8 mouse cellular contexts compared by ENCODE assay signal in genomic region chr17:43801077-43801476, GRCm38 (mm10). TPM values are rescaled to one million over a fixed set of nuclear protein-coding genes. Genes with fewer than 3 reads are reported as not detected.
DNase-seq lines count a peak whose midpoint lies in the region; ATAC-seq and TF ChIP-seq lines count a peak whose summit lies in the region.

Gene Rcan2 (plus strand): TSS chr17:43801351.

- peaks cover 4% of the 10 kb centered on the region; the same call in 1 of the 2 replicates for H3K4me1 ChIP-seq in forebrain, embryonic 12.5 days
- peaks cover 42% of the 10 kb centered on the region for H3K4me1 ChIP-seq in heart, embryonic 15.5 days (replicated peaks)
- peaks cover 5% of the 10 kb centered on the region; the same call in 1 of the 2 replicates for H3K4me1 ChIP-seq in liver, embryonic 12.5 days
- H3K4me1 ChIP-seq in testis, adult 2 months (ENCODE audit: control insufficient read depth, insufficient read depth, low read length) = peaks cover 7% of the 10 kb centered on the region

- H3K4me2 ChIP-seq in forebrain, embryonic 12.5 days = peak within 1 kb of the TSS; percentile 93
- H3K4me2 ChIP-seq in heart, embryonic 15.5 days = peak within 1 kb of the TSS; percentile 87
- peak within 1 kb of the TSS; percentile 69 for H3K4me2 ChIP-seq in liver, embryonic 12.5 days

- TF ChIP-seq POLR2A in testis, adult 2 months (IDR thresholded peaks at IDR 0.05; ENCODE audit: control insufficient read depth, low read depth, low read length) = no peak

- peak within 1 kb of the TSS; percentile 71 for H3K9ac ChIP-seq in forebrain, embryonic 12.5 days
- H3K9ac ChIP-seq in heart, embryonic 15.5 days = peak within 1 kb of the TSS; percentile 86
- H3K9ac ChIP-seq in liver, embryonic 12.5 days = 0 out of 2 replicates have a peak within 1 kb of the TSS, but pooled peaks have one; percentile 12

- WGBS in forebrain, embryonic 12.5 days = 2% methylated on average over 7 of the region's 7 CpGs
- WGBS in heart, embryonic 15.5 days = 2% methylated on average over 7 of the region's 7 CpGs
- 2% methylated on average over 7 of the region's 7 CpGs for WGBS in liver, embryonic 12.5 days (ENCODE audit: insufficient replicate concordance)

- peak; percentile 34 to 42 for DNase-seq in B cell, adult 2 months
- peak; percentile 54 for DNase-seq in c-Kit-positive CD71-negative TER-119-negative erythroid progenitor cells, embryonic 14.5 days (ENCODE audit: low read depth)
- peak; percentile 79 for DNase-seq in kidney, postnatal 10 days
- peak; percentile 37 for DNase-seq in neural tube, embryonic 10.5 days (ENCODE audit: extremely low spot score, low spot score)

- H3K9me3 ChIP-seq in forebrain, embryonic 12.5 days = no peaks in the 10 kb centered on the region
- H3K9me3 ChIP-seq in heart, embryonic 15.5 days (replicated peaks) = no peaks in the 10 kb centered on the region
- no peaks in the 10 kb centered on the region for H3K9me3 ChIP-seq in liver, embryonic 12.5 days (replicated peaks)

- TF ChIP-seq CTCF in testis, adult 2 months (IDR thresholded peaks at IDR 0.05; ENCODE audit: control insufficient read depth, insufficient read depth, insufficient replicate concordance, low read depth, low read length) = peak; percentile 35; the same call in 1 of the 2 replicates

- H3K27ac ChIP-seq in forebrain, embryonic 12.5 days = no peak within 1 kb of the TSS
- H3K27ac ChIP-seq in heart, embryonic 15.5 days = peak within 1 kb of the TSS; percentile 83
- no peak within 1 kb of the TSS for H3K27ac ChIP-seq in liver, embryonic 12.5 days
- H3K27ac ChIP-seq in testis, adult 2 months (ENCODE audit: control insufficient read depth, insufficient read depth, low read depth, low read length) = no peak within 1 kb of the TSS

- peak; percentile 80; the same call in 1 of the 2 replicates for ATAC-seq in forebrain, embryonic 12.5 days (ENCODE audit: low FRiP score)
- ATAC-seq in heart, embryonic 15.5 days (replicated peaks; ENCODE audit: insufficient number of reproducible peaks, insufficient read depth, low FRiP score, low read depth) = peak; percentile 74
- ATAC-seq in liver, embryonic 12.5 days = 0 out of 2 replicates have a peak, but pooled peaks have one; percentile 60

- no peaks in the 10 kb centered on the region for H3K36me3 ChIP-seq in forebrain, embryonic 12.5 days (replicated peaks)
- no peaks in the 10 kb centered on the region for H3K36me3 ChIP-seq in heart, embryonic 15.5 days
- H3K36me3 ChIP-seq in liver, embryonic 12.5 days = no peaks in the 10 kb centered on the region
- no peaks in the 10 kb centered on the region for H3K36me3 ChIP-seq in testis, adult 2 months (ENCODE audit: control insufficient read depth, insufficient read depth, low read length)

- H3K4me3 ChIP-seq in forebrain, embryonic 12.5 days (replicated peaks) = peak within 1 kb of the TSS; percentile 69
- peak within 1 kb of the TSS; percentile 79 for H3K4me3 ChIP-seq in heart, embryonic 15.5 days
- H3K4me3 ChIP-seq in liver, embryonic 12.5 days = peak within 1 kb of the TSS; percentile 53
- H3K4me3 ChIP-seq in testis, adult 2 months (ENCODE audit: control insufficient read depth, low read depth, low read length) = peak within 1 kb of the TSS; percentile 57

- H3K27me3 ChIP-seq in forebrain, embryonic 12.5 days = peaks cover 9% of the 10 kb centered on the region
- no peaks in the 10 kb centered on the region for H3K27me3 ChIP-seq in heart, embryonic 15.5 days
- H3K27me3 ChIP-seq in liver, embryonic 12.5 days (replicated peaks) = peaks cover 37% of the 10 kb centered on the region
- H3K27me3 ChIP-seq in testis, adult 2 months (ENCODE audit: control insufficient read depth, insufficient read depth, low read length) = 0 out of 2 replicates have a peak, but pooled peaks cover 2% of the 10 kb centered on the region

RNA-seq across cellular contexts. Expression of gene Rcan2, which starts in this region (rescaled TPM):
- polyA plus RNA-seq in forebrain, embryonic 12.5 days (2016; fragmentation: Nextera tagmentation; extraction: Ambion mirVana) = 25.5 and 26.6 TPM in 2 replicates
- polyA plus RNA-seq in heart, embryonic 15.5 days (2015; fragmentation: Nextera tagmentation; extraction: Ambion mirVana) = 56.1 and 56.4 TPM in 2 replicates
- 1.7 and 1.9 TPM in 2 replicates for polyA plus RNA-seq in liver, embryonic 12.5 days (2016; fragmentation: Nextera tagmentation; extraction: Ambion mirVana)
- 1.2 and 1.3 TPM in 2 replicates for polyA plus RNA-seq in testis, adult 2 months (2012; rRNA removed)

Comparison
In these comparisons a context has a peak if more than half of its experiments do, and no peak if none do; other contexts are left out.
1. H3K9ac ChIP-seq: peak in every context shown above with its lines; median percentile 86 in heart, embryonic 15.5 days; 71 in forebrain, embryonic 12.5 days; 12 in liver, embryonic 12.5 days.